Mouse (Mus musculus) lung, embryonic 16.5 days (tissue): Measurements from ENCODE around the gene Vmn1r213. TPM values are rescaled to one million over a fixed set of nuclear protein-coding genes. Genes with fewer than 3 reads are reported as not detected.

ENCODE experiments used
- polyA plus RNA-seq: library from polyadenylated mRNA; unstranded; fragments of >200 nt; fragmentation: Nextera tagmentation; extraction: Ambion mirVana; gene quantifications from 2 replicates; pipeline ENCODE4 v1.2.1, GENCODE M21; 2015

The Vmn1r213 gene
- polyA plus RNA-seq, 1 experiment from 2014 or later, result not detected

Other genes with a start within 250 kb of the Vmn1r213 start
- gene Vmn1r208, start 230.3 kb upstream of the Vmn1r213 start, polyA plus RNA-seq, result not detected in 2 replicates
- not detected in 2 replicates for gene Vmn1r209, start 198.0 kb upstream of the Vmn1r213 start, polyA plus RNA-seq
- not detected in 2 replicates for gene Vmn1r210, start 176.3 kb upstream of the Vmn1r213 start, polyA plus RNA-seq
- not detected in 2 replicates for gene Vmn1r211, start 150.1 kb upstream of the Vmn1r213 start, polyA plus RNA-seq
- not detected in 2 replicates for gene Vmn1r212, start 123.5 kb upstream of the Vmn1r213 start, polyA plus RNA-seq
- not detected in 2 replicates for gene Vmn1r214, start 22.8 kb downstream of the Vmn1r213 start, polyA plus RNA-seq
- gene Vmn1r215, start 60.4 kb downstream of the Vmn1r213 start, polyA plus RNA-seq, result not detected in 2 replicates
- not detected in 2 replicates for gene Vmn1r217, start 110.6 kb downstream of the Vmn1r213 start, polyA plus RNA-seq
- not detected in 2 replicates for gene Vmn1r218, start 125.5 kb downstream of the Vmn1r213 start, polyA plus RNA-seq
- gene Vmn1r219, start 151.7 kb downstream of the Vmn1r213 start, polyA plus RNA-seq, result not detected in 2 replicates
- not detected in 2 replicates for gene Vmn1r220, start 180.3 kb downstream of the Vmn1r213 start, polyA plus RNA-seq
- gene Vmn1r221, start 206.5 kb downstream of the Vmn1r213 start, polyA plus RNA-seq, result not detected in 2 replicates
- gene Vmn1r222, start 228.3 kb downstream of the Vmn1r213 start, polyA plus RNA-seq, result not detected in 2 replicates
- gene Vmn1r223, start 239.5 kb downstream of the Vmn1r213 start, polyA plus RNA-seq, result not detected in 2 replicates